Mouse (Mus musculus): ENCODE results near the gene Col20a1.

Gene Col20a1

GRCm38 (mm10) chr2:180994360-180994759 is 8.0 kb downstream of the Col20a1 start:
- DNase-seq (ENCODE audit: extremely low read depth, low read depth), result no peak

GRCm38 (mm10) chr2:180995457-180995856 is 9.1 kb downstream of the Col20a1 start:
- no peak for DNase-seq (ENCODE audit: extremely low read depth, low read depth)

GRCm38 (mm10) chr2:180996436-180996835 is 10.1 kb downstream of the Col20a1 start:
- no peak for DNase-seq (ENCODE audit: extremely low read depth, low read depth)

- DNase-seq (ENCODE audit: extremely low read depth, low read depth), result no peak
These were observed 10.6 kb downstream of the Col20a1 start for GRCm38 (mm10) chr2:180996905-180997304.

GRCm38 (mm10) chr2:181007054-181007453 is 20.7 kb downstream of the Col20a1 start:
- no peak for DNase-seq (ENCODE audit: extremely low read depth, low read depth)

GRCm38 (mm10) chr2:181008339-181008738 is 22.0 kb downstream of the Col20a1 start:
- DNase-seq (ENCODE audit: extremely low read depth, low read depth), result no peak

GRCm38 (mm10) chr2:181031406-181031934 is 45.1 kb downstream of the Col20a1 start:
- DNase-seq (ENCODE audit: extremely low read depth, low read depth), result no peak

GRCm38 (mm10) chr2:181032407-181032806 is 46.1 kb downstream of the Col20a1 start:
- DNase-seq (ENCODE audit: extremely low read depth, low read depth), result no peak

- DNase-seq (ENCODE audit: extremely low read depth, low read depth), result peak; percentile 7
These were observed 47.0 kb downstream of the Col20a1 start for GRCm38 (mm10) chr2:181033310-181033709.

GRCm38 (mm10) chr2:181035186-181035585 is 48.9 kb downstream of the Col20a1 start:
- no peak for DNase-seq (ENCODE audit: extremely low read depth, low read depth)

GRCm38 (mm10) chr2:181036561-181036960 is 50.2 kb downstream of the Col20a1 start:
- DNase-seq (ENCODE audit: extremely low read depth, low read depth), result no peak

- DNase-seq (ENCODE audit: extremely low read depth, low read depth), result no peak
These were observed 52.5 kb downstream of the Col20a1 start for GRCm38 (mm10) chr2:181038644-181039355.

GRCm38 (mm10) chr2:181039356-181039680 is 53.0 kb downstream of the Col20a1 start:
- DNase-seq (ENCODE audit: extremely low read depth, low read depth), result no peak

- DNase-seq (ENCODE audit: extremely low read depth, low read depth), result no peak
These were observed 55.6 kb downstream of the Col20a1 start for GRCm38 (mm10) chr2:181041941-181042340.

GRCm38 (mm10) chr2:181042376-181042775 is 56.0 kb downstream of the Col20a1 start:
- DNase-seq (ENCODE audit: extremely low read depth, low read depth), result no peak

GRCm38 (mm10) chr2:181043437-181043836 is 57.1 kb downstream of the Col20a1 start, which contains the start of gene Chrna4:
TSS of gene Chrna4 (minus strand) at chr2:181043546.
- no peak for DNase-seq (ENCODE audit: extremely low read depth, low read depth)

- DNase-seq (ENCODE audit: extremely low read depth, low read depth), result no peak
These were observed 57.7 kb downstream of the Col20a1 start for GRCm38 (mm10) chr2:181044001-181044400.

- no peak for DNase-seq (ENCODE audit: extremely low read depth, low read depth)
These were observed 62.1 kb downstream of the Col20a1 start for GRCm38 (mm10) chr2:181048252-181048945.

GRCm38 (mm10) chr2:181048986-181049385 is 62.7 kb downstream of the Col20a1 start:
- no peak for DNase-seq (ENCODE audit: extremely low read depth, low read depth)

GRCm38 (mm10) chr2:181052171-181052570 is 65.8 kb downstream of the Col20a1 start:
- DNase-seq (ENCODE audit: extremely low read depth, low read depth), result no peak

- DNase-seq (ENCODE audit: extremely low read depth, low read depth), result no peak
These were observed 71.0 kb downstream of the Col20a1 start for GRCm38 (mm10) chr2:181057341-181057740.

- DNase-seq (ENCODE audit: extremely low read depth, low read depth), result no peak
These were observed 71.9 kb downstream of the Col20a1 start for GRCm38 (mm10) chr2:181058193-181058592.

- peak; percentile 15 for DNase-seq (ENCODE audit: extremely low read depth, low read depth)
These were observed 73.8 kb downstream of the Col20a1 start for GRCm38 (mm10) chr2:181060127-181060526.
